Mouse (Mus musculus) embryonic fibroblast, embryonic 13.5 days (primary cell): Measurements from ENCODE around the gene Fam135a.

ENCODE experiments used
- CTCF ChIP-seq: IDR thresholded peaks from 2 replicates; pipeline ENCODE4 v1.5.1; 2011; ENCODE audit warnings: mild to moderate bottlenecking, control low read depth, low read length, moderate library complexity, borderline replicate concordance; ENCODE audit not compliant: insufficient read depth
- POLR2A ChIP-seq: IDR thresholded peaks from 2 replicates; pipeline ENCODE4 v1.6.1; 2011; ENCODE audit warnings: low read depth, mild to moderate bottlenecking, control low read depth, low read length, moderate library complexity

GRCm38 (mm10) chr1:24097541-24097940 is 2.6 kb downstream of the Fam135a start:
- TF ChIP-seq POLR2A (no peak), CTCF (no peak)
